In genomic region chr3:31083507-31084245, GRCm38 (mm10) we compare ENCODE assay signal across 7 mouse cellular contexts. TPM values are rescaled to one million over a fixed set of nuclear protein-coding genes. Genes with fewer than 3 reads are reported as not detected.
A peak's percentile ranks its signal among the peaks of the same experiment; 100 is the strongest.
DNase-seq lines count a peak whose midpoint lies in the region; ATAC-seq and TF ChIP-seq lines count a peak whose summit lies in the region.

No protein-coding gene starts in this region.

- DNase-seq in CH12.LX (ENCODE audit: extremely low read depth): peak; percentile 74
- peak; percentile 59 for DNase-seq in Muller cell, postnatal 12 days (ENCODE audit: inconsistent ontology term)
- peak; percentile 42 to 52 for DNase-seq in heart, adult 9 months (ENCODE audit: low spot score in 2 of 2)
- no peak for DNase-seq in layer of hippocampus, adult 11-12 months (ENCODE audit: low spot score)

- no peak for TF ChIP-seq CTCF in CH12.LX (conservative IDR thresholded peaks at IDR 0.05 in 1 of 2, IDR thresholded peaks at IDR 0.05 in 1 of 2; ENCODE audit: low read depth in 2 of 2, low read length in 2 of 2)

- in situ Hi-C loops in CH12.LX (cut with MboI; ENCODE audit: low pct_ligation_motif_present, low pct_unique_long_range_greater_than_20kb, low sequenced_read_pairs): no loop called here

- H3K4me1 ChIP-seq in CH12.LX (ENCODE audit: control insufficient read depth in 1 of 2, insufficient read depth in 2 of 2): peaks cover 17 to 60% of the 10 kb centered on the region in 2 experiments
- peaks cover 12% of the 10 kb centered on the region for H3K4me1 ChIP-seq in kidney, embryonic 16.5 days (ENCODE audit: insufficient read depth, low read length)
- H3K4me1 ChIP-seq in stomach, embryonic 16.5 days (ENCODE audit: control insufficient read depth, insufficient read depth, low read length): peaks cover 14% of the 10 kb centered on the region

- H3K27me3 ChIP-seq in CH12.LX (replicated peaks): no peaks in the 10 kb centered on the region
- no peaks in the 10 kb centered on the region for H3K27me3 ChIP-seq in kidney, embryonic 16.5 days (ENCODE audit: insufficient read depth, low read length)
- no peaks in the 10 kb centered on the region for H3K27me3 ChIP-seq in stomach, embryonic 16.5 days (ENCODE audit: control insufficient read depth, insufficient read depth, low read length)

- WGBS in kidney, embryonic 16.5 days: 28% methylated on average over 12 of the region's 12 CpGs
- WGBS in macrophage (ENCODE audit: missing documents): 8% methylated on average over 12 of the region's 12 CpGs
- WGBS in stomach, embryonic 16.5 days: 17% methylated on average over 12 of the region's 12 CpGs

- peak overlapping the region; percentile 18; the same call in 1 of the 2 replicates for H3K9ac ChIP-seq in CH12.LX (ENCODE audit: insufficient read depth, low read depth)
- peak overlapping the region; percentile 31; the same call in 1 of the 2 replicates for H3K9ac ChIP-seq in kidney, embryonic 16.5 days (replicated peaks; ENCODE audit: low read length)
- H3K9ac ChIP-seq in stomach, embryonic 16.5 days (ENCODE audit: low read length): no peak overlapping the region

- H3K27ac ChIP-seq in CH12.LX (ENCODE audit: insufficient read depth, low read depth) (peak overlapping the region; percentile 22; the same call in 1 of the 2 replicates), macrophage (peak overlapping the region; percentile 73)
- peak overlapping the region; percentile 55; the same call in 1 of the 2 replicates for H3K27ac ChIP-seq in kidney, embryonic 16.5 days (ENCODE audit: low read length)
- no peak overlapping the region for H3K27ac ChIP-seq in stomach, embryonic 16.5 days (ENCODE audit: low read length)

- H3K36me3 ChIP-seq in CH12.LX (replicated peaks in 1 of 2; ENCODE audit: control insufficient read depth in 1 of 2, insufficient read depth in 1 of 2, low read length in 1 of 2): no peaks in the 10 kb centered on the region
- no peaks in the 10 kb centered on the region for H3K36me3 ChIP-seq in kidney, embryonic 16.5 days (ENCODE audit: insufficient read depth, low read length)
- H3K36me3 ChIP-seq in macrophage (ENCODE audit: inconsistent target): no peaks in the 10 kb centered on the region
- H3K36me3 ChIP-seq in stomach, embryonic 16.5 days (ENCODE audit: control insufficient read depth, insufficient read depth, low read length): no peaks in the 10 kb centered on the region

- no peak overlapping the region for H3K4me3 ChIP-seq in CH12.LX (replicated peaks in 1 of 3; ENCODE audit: low read depth in 2 of 3, low read length in 2 of 3, poor library complexity in 1 of 3)
- peak overlapping the region; percentile 8; the same call in 1 of the 2 replicates for H3K4me3 ChIP-seq in kidney, embryonic 16.5 days (ENCODE audit: low read length)
- H3K4me3 ChIP-seq in macrophage (ENCODE audit: inconsistent target): no peak overlapping the region
- peak overlapping the region; percentile 15; the same call in 1 of the 2 replicates for H3K4me3 ChIP-seq in stomach, embryonic 16.5 days (replicated peaks; ENCODE audit: low read length)

- no peaks in the 10 kb centered on the region for H3K9me3 ChIP-seq in CH12.LX (replicated peaks; ENCODE audit: low read length)
- H3K9me3 ChIP-seq in kidney, embryonic 16.5 days (ENCODE audit: low read length): no peaks in the 10 kb centered on the region
- no peaks in the 10 kb centered on the region for H3K9me3 ChIP-seq in stomach, embryonic 16.5 days (replicated peaks; ENCODE audit: control insufficient read depth, low read length)

- dilution Hi-C loops in CH12.LX (cut with MboI; ENCODE audit: extremely low pct_ligation_motif_present, extremely low pct_unique_long_range_greater_than_20kb, low sequenced_read_pairs): no loop called here

- H3K4me2 ChIP-seq in CH12.LX (ENCODE audit: insufficient read depth, low read depth, poor library complexity, severe bottlenecking): peak overlapping the region; percentile 75
- H3K4me2 ChIP-seq in kidney, embryonic 16.5 days (replicated peaks; ENCODE audit: low read depth, low read length): peak overlapping the region; percentile 43
- peak overlapping the region; percentile 37 for H3K4me2 ChIP-seq in stomach, embryonic 16.5 days (ENCODE audit: low read depth, low read length)

- no peak for TF ChIP-seq POLR2A in CH12.LX (IDR thresholded peaks at IDR 0.05; ENCODE audit: low read depth, low read length)

- TF ChIP-seq EP300 in CH12.LX (IDR thresholded peaks at IDR 0.05; ENCODE audit: low read length): no peak; the same call in 1 of the 2 replicates

- peak; percentile 69; the same call in 1 of the 2 replicates for ATAC-seq in kidney, embryonic 16.5 days (ENCODE audit: low FRiP score, low TSS enrichment)
- no peak for ATAC-seq in stomach, embryonic 16.5 days (ENCODE audit: insufficient read depth, low FRiP score)

- H3K79me2 ChIP-seq in CH12.LX (replicated peaks; ENCODE audit: control insufficient read depth, extremely low read depth, insufficient read depth, poor library complexity, severe bottlenecking): no peaks in the 10 kb centered on the region
- no peaks in the 10 kb centered on the region for H3K79me2 ChIP-seq in macrophage (ENCODE audit: inconsistent target)

- no peak for TF ChIP-seq RAD21 in CH12.LX (IDR thresholded peaks at IDR 0.05; ENCODE audit: low read depth, low read length)

TF ChIP-seq in CH12.LX, 34 proteins besides CTCF, POLR2A, EP300 and RAD21:
- TF ChIP-seq ELF1 (IDR thresholded peaks at IDR 0.05; ENCODE audit: low read depth, low read length) (no peak; the same call in 1 of the 2 replicates), IRF4 (IDR thresholded peaks at IDR 0.05; ENCODE audit: low read depth, low read length) (peak; percentile 42; the same call in 1 of the 2 replicates), SMC3 (IDR thresholded peaks at IDR 0.05; ENCODE audit: low read depth, low read length) (no peak), POLR2AphosphoS2 (IDR thresholded peaks at IDR 0.05; ENCODE audit: low read depth, low read length) (no peak), UBTF (IDR thresholded peaks at IDR 0.05; ENCODE audit: low read depth, low read length) (no peak), E2F4 (IDR thresholded peaks at IDR 0.05; ENCODE audit: insufficient replicate concordance, low read depth, low read length) (no peak), ZMIZ1 (IDR thresholded peaks at IDR 0.05; ENCODE audit: low read depth, low read length) (no peak), NRF1 (IDR thresholded peaks at IDR 0.05; ENCODE audit: low read depth, low read length) (no peak), MAFK (IDR thresholded peaks at IDR 0.05; ENCODE audit: insufficient replicate concordance, low read length) (no peak), CHD1 (IDR thresholded peaks at IDR 0.05; ENCODE audit: low read depth, low read length) (no peak), TCF12 (IDR thresholded peaks at IDR 0.05; ENCODE audit: low read depth, low read length) (no peak), ZC3H11A (IDR thresholded peaks at IDR 0.05; ENCODE audit: low read depth, low read length) (no peak), ETS1 (conservative IDR thresholded peaks at IDR 0.05; ENCODE audit: low read depth, low read length) (peak; percentile 76), HCFC1 (IDR thresholded peaks at IDR 0.05; ENCODE audit: low read depth, low read length) (no peak), GABPA (IDR thresholded peaks at IDR 0.05; ENCODE audit: insufficient replicate concordance, low read depth, low read length) (no peak), MAZ (IDR thresholded peaks at IDR 0.05; ENCODE audit: low read depth, low read length) (no peak), BHLHE40 (IDR thresholded peaks at IDR 0.05; ENCODE audit: low read depth, low read length) (peak; percentile 78), USF1 (IDR thresholded peaks at IDR 0.05; ENCODE audit: low read depth, low read length) (peak; percentile 15; the same call in 1 of the 2 replicates), JUND (conservative IDR thresholded peaks at IDR 0.05; ENCODE audit: low read depth, low read length) (no peak), ZKSCAN1 (IDR thresholded peaks at IDR 0.05; ENCODE audit: borderline replicate concordance, low read depth, low read length) (no peak), RCOR1 (conservative IDR thresholded peaks at IDR 0.05; ENCODE audit: low read depth, low read length) (no peak), TBP (conservative IDR thresholded peaks at IDR 0.05; ENCODE audit: low read depth, low read length) (no peak), MEF2A (IDR thresholded peaks at IDR 0.05; ENCODE audit: borderline replicate concordance, low read depth, low read length) (peak; percentile 63), MXI1 (IDR thresholded peaks at IDR 0.05; ENCODE audit: low read depth, low read length) (peak; percentile 83), SIN3A (IDR thresholded peaks at IDR 0.05; ENCODE audit: low read length) (no peak), ZNF384 (IDR thresholded peaks at IDR 0.05; ENCODE audit: low read depth, low read length) (no peak), PAX5 (IDR thresholded peaks at IDR 0.05; ENCODE audit: low read length) (no peak), USF2 (conservative IDR thresholded peaks at IDR 0.05; ENCODE audit: low read depth, low read length) (no peak), NELFE (IDR thresholded peaks at IDR 0.05; ENCODE audit: low read depth, low read length) (no peak), MYC (IDR thresholded peaks at IDR 0.05; ENCODE audit: low read depth, low read length) (peak; percentile 92), JUN (IDR thresholded peaks at IDR 0.05; ENCODE audit: insufficient read depth, low read depth, low read length) (no peak), MAX (IDR thresholded peaks at IDR 0.05; ENCODE audit: low read length) (peak; percentile 92), KAT2A (IDR thresholded peaks at IDR 0.05; ENCODE audit: insufficient replicate concordance, low read length) (no peak), CHD2 (IDR thresholded peaks at IDR 0.05; ENCODE audit: low read length) (no peak)

RNA-seq across cellular contexts. Expression of gene Skil, which starts 11.2 kb away (rescaled TPM):
- total RNA-seq in CH12.LX (2012; rRNA removed) (11.2 and 11.4 TPM in 2 replicates), CH12.LX (2014; rRNA removed) (18.9 and 22.4 TPM in 2 replicates)
- polyA plus RNA-seq in CH12.LX (2012; ENCODE audit: insufficient read length, low read depth) (11.0 and 11.1 TPM in 2 replicates), macrophage (2018) (8.7 to 24.6 TPM (median 11.8 TPM) in 3 replicates)
- polyA plus RNA-seq in kidney, embryonic 16.5 days (2015; fragmentation: Nextera tagmentation; extraction: Ambion mirVana): 18.5 and 21.2 TPM in 2 replicates
- total RNA-seq in macrophage (2018; cell fraction: chromatin; rRNA removed): 1,000 to 10,000 TPM in 1 of 26 experiments, 100 to 1,000 TPM in 22, 10 to 100 TPM in 3; 27.8 to 1,005 (median 381) TPM
- 100 to 1,000 TPM in 9 of 26 experiments, 10 to 100 TPM in 17; 12.1 to 174 (median 62.6) TPM for total RNA-seq in macrophage (2018; cell fraction: cytosol; rRNA removed)
- total RNA-seq in macrophage (2018; cell fraction: nucleus; rRNA removed): 100 to 1,000 TPM in 24 of 26 experiments, 10 to 100 TPM in 2; 25.2 to 663 (median 321) TPM
- polyA plus RNA-seq in stomach, embryonic 16.5 days (2015; fragmentation: Nextera tagmentation; extraction: Ambion mirVana): 20.8 and 21.3 TPM in 2 replicates

Comparison
In these comparisons a context has a peak if more than half of its experiments do, and no peak if none do; other contexts are left out.
1. H3K4me3 ChIP-seq: peak in kidney, embryonic 16.5 days (single experiment) and stomach, embryonic 16.5 days (single experiment); none in CH12.LX (0 of 3) and macrophage (single experiment).
2. Peak in every context shown above with its lines, with median percentiles within 50 percentile points of each other: H3K4me2 ChIP-seq.